Mouse (Mus musculus) inflammation-experienced regulatory T-cells, adult 6 months (primary cell): ENCODE measurements around the gene Irf3. TPM values are rescaled to one million over a fixed set of nuclear protein-coding genes. Genes with fewer than 3 reads are reported as not detected.

Source experiments
- ATAC-seq: one replicate; pipeline ENCODE4 v1.8.0; 2017
- polyA plus RNA-seq, 3 experiments: library from polyadenylated mRNA; unstranded; fragments of 100-300 nt; shearing (Covaris generic); gene quantifications; one replicate each; pipeline ENCODE4 v1.2.1; 2017

Gene Irf3
- polyA plus RNA-seq, 3 experiments from 2014 or later, result 83.6 to 119 (median 115) TPM

DNA sequence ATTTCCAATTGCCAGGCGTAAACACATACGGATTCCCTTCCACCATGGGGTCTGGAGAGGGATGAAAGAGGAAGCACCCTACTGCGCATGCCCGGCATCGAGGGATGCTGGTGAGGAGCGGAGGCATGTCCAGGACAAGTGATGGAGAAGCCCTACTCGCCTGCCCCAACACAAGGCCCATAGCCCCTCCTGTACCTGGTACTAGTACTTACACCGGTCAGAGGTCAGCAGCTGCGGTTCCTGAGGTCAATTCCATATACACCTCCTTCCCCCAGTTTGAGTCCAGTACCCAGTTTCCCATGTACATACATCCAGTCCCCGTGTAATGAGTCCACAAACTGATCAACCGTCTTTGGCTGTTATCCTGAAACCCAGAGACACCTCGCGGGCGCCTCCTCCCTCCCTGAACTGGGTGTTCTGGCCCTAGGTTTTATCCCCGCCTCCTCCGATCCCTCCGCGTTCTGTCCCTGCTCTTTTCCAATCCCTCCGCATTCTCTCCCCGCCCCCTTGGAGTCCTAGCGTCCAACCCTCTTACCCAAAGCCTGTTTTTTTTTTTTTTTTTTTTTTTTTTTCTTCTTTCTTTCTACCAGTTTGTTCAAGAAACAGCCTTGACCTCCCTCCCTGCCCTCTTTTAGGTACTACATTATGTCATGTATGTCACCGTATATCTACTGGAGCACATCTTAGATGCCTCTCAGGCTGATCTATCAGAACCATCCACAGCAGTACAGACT lies 22.9 kb upstream of the Irf3 start, which contains the start of gene Cpt1c:
Cpt1c (minus strand) TSS at position 469 of the 734 bp plus-strand sequence.
- no peak for ATAC-seq

DNA sequence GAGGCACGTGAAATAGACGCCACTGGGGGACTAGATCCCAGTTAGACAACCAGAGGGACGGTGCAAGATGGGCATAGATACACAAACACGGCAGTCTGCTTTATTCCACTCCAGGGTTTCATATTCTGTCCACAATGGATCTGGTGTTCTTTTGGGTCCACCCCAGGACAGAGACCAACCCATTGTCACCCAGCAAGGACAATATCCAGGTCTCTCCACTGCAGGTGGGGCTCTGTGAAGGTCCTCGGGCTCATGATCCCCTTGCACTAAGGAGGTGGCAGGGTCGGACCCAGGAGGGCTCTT lies 22.4 kb upstream of the Irf3 start:
- no peak for ATAC-seq

DNA sequence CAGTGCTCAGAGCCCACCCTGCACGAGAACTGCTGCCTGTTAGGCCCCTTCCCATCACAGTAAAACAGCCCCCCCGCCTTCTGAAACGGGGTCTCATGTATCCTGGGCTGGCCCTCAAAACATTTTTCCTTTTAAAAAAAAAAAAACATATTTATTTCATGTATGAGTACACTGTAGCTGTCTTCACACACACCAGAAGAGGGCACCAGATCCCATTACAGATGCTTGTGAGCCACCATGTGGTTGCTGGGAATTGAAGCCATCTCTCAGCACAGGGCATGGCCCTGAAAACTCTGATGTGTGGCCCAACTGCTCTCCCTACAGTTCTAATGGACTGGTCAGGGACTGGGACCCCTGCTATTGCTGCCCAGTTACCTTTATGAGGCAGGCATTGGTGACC lies 19.1 kb upstream of the Irf3 start:
- ATAC-seq, result no peak

DNA sequence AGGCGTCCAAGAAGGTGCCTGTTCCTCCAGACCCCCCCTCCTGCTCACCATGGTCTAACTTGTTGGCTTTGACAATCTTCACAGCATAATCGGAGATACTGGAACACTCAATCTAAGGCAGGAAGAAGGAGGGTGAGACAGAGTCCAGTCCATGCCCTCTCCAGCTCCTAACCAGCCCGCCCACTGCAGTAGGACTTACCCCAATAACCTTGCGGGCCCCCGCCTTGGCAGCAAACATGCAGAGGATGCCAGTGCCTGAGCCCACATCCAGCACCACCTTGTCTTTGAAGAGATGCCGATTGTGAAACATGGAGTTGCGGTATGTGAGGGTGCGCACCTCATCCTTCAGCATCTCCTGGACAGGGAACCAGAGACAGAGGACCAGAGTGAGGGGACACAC lies 15.9 kb upstream of the Irf3 start:
- no peak for ATAC-seq

DNA sequence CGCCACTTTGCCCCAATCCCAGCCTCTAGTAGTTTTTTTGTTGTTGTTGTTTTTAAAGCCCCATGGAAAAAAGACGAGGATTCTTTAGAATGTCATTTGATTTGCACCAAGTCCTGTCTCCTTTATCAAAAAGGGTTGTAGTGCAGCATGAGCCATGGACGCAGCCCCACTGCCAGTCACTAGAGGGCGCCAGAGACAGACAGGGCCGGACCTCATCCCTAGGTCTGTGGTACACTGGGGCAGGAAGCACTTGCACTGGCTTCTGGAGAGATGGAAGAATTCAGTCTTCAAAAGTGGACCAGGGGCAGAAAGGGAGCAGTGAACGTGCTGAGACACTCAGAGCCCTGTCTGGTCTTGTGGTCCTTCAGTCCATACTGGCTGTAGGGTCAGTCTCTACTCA lies 14.4 kb upstream of the Irf3 start:
- no peak for ATAC-seq

DNA sequence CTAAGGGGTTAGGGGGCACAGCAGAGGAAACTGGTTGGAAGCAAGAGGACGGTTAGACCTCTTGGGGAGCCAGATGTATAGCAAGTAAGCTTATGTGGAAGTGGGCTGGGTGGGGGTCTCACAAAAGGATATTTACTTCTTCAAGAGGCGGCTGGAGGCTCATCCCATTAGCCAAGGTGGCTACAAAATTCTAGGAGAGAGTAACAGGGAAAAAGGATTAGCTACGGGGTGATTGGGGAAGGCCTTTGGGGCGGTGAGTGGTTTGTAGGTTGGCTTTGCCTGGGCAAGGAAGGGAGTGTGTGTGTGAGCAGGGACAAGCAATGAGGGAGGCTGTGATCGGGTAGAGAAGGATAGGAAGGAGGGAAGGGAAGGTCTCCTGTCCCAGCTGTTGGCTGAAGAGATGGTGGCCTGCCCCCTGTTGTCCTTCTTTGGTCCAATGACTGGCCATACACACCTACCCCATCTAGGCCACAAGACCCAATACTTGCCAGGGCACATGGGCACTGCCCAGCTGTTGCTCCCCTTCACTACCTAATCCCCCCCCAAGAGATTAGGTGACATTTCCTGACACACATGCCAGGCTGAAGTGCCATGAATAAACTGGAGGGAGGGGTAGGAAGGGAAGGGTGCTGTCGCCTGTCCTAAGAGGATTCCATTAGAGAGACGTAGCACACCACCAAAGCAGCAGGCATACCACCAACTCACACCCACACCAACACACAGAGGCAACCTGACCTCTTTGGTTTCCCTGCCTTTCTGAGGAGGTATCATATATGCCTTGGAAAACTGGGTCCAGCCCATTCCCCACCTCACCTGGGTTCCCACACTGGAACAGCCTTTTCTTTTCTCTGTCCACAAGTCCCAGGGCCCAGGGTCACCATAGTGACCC lies 13.3 kb upstream of the Irf3 start:
- no peak for ATAC-seq

DNA sequence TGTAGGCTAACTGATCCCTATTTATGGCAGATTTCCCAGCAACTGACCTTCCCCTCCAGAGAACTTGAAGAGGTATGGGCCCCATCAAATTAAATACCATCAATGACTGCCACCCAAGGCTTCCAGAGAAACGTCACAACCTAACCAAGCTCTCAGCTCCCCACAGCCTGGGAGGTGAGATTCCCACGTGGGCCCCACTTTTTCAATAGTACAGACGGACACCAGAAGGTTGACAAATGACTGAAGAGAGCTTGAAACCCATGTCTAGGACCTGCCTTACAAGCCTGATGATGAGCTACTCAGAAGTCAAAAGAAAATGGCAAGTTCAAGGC lies 12.6 kb upstream of the Irf3 start:
- ATAC-seq, result no peak

DNA sequence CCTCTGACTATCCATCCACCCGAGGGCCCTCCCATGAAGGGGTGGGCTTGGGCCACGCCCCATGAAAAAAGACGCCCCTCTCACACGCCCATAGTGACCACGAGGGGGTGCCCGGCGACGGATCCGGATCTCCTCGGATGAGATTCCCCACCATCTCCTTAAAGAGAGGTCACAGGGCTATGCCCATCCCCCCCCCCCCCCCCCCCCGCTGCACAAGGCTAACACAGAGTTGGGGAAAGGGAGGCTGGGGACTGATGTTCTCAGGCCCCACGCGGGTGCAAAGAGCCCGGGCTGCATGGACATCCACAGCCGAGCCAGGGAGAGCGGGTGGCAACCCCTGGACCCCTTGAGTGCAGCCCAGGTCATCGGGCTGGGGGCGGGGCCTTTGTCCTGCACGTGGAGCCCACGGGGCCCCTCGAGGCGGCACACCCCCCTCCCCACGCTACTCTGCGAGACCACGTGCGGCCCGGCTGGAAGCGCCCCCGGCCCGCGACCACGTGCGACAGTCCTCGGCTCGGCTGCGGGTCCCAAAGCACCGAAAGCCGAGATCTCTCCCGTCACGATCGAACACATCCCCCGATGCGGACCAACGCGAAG lies 11.8 kb upstream of the Irf3 start:
- no peak for ATAC-seq

DNA sequence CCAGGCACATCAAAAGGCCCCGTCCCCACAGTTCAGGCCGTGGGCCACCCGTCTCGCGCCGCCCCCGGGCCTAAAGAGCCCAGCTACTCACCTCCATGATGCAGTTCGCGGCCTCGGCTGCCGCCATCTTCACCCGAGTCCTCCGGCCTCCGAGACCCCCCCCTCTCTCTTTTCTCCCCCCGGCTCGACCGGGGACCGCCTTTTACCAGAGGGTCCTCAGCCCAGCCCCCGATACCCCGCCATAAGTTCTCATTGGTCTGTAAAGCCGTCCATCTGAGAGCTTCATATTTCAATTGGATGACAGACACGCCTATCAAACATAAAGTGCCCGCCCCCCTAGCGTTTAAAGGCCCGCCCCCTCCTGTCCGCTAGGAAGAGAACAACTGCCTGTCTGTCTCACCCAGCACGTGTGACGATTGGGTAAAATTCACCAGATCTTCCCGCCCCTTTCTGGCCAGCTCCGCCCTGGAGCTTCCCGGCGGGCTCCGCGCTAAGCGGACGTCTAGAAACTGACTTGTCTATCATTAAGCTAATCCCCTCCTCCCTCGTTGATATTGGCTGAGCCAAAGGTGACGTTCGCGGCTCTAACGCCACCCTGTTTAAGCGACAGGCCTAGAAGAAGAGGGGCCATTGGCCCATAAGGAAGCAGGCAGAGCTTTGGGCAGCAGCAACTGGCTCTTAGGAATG lies 11.1 kb upstream of the Irf3 start, which contains the start of gene Prmt1:
Prmt1 (minus strand) TSS at position 377 of the 687 bp plus-strand sequence.
- peak; percentile 92 for ATAC-seq

DNA sequence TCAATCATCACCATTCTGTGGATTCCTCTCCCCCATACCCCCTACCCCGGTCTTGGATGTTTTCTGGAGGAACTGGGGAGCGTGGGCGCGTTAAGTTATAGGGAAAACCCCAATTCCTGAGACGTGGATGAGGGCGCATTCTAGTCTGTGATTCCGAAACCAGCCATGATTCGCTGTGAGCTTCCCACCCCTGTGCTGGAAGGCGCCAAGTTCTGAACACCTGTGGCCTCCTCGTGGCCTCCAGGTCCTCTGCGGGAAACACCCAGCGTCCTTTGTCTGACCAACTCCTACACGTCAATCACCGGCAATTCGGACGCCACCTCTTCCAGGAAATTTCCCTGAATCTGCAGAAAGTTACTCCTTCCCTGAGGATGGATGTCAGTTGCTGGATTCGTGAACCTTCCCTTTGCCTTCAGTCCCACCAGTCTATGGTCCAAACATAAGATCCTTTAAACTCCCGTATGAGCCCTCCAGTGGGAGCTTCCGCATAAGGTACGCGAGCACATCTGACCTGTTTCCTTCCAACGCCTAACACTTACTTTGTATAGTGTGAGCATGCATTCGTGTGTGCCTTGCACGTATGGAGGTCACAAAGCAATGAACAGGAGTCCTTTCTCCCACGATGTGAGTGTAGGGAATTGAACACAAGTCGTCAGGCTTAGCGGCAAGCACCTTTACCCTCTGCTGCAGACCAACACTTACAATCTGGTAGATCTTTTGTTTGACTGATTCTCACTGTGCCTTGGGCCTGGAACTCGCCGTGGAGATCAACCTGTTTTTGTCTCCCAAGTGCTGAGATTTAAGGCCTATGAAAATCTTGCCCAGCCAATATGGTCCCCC lies 10.3 kb upstream of the Irf3 start:
- ATAC-seq, result no peak

DNA sequence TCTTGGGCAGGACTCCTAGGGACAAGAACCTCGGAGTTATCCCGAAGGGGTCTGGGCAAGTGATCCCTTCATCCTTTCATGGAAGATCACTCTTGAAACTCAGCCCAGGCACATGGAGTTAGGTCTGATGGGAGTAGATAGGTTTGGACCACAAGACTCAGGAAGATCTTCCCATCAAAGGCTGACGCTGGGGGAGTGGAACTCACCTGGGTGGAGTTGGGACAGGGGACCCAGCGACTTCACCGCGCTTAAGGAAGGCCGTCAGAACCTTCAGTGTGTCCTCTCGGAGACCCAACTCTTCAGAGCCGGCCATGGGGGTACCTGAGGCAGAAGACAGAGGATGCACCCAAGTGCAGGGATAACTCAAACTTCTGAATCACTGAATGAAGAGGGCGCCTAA lies 776 bp upstream of the Irf3 start:
- no peak for ATAC-seq

DNA sequence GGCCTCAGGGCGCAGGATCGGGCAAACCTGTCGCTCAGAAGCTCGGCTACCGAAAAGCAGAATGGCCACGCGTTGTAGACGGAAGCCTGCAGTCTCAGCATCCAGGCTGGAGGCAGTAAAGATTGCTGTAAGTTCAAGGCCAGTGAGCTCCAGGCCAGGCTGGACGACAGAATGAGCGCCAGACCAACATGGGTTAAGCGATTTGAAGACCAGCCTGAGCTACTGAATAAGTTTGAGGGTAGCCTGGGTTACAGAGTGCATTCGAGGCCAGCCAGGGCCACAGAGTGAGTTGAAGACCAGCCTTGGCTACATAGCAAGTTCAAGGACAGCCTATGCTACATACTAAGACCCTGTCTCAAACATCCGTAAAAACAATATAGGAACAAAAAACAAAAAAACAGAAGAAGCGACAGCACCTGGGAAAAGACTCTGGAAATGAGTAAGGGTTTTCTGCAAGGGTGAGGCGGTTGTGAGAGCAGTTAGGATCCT lies 536 bp downstream of the Irf3 start:
- no peak for ATAC-seq

DNA sequence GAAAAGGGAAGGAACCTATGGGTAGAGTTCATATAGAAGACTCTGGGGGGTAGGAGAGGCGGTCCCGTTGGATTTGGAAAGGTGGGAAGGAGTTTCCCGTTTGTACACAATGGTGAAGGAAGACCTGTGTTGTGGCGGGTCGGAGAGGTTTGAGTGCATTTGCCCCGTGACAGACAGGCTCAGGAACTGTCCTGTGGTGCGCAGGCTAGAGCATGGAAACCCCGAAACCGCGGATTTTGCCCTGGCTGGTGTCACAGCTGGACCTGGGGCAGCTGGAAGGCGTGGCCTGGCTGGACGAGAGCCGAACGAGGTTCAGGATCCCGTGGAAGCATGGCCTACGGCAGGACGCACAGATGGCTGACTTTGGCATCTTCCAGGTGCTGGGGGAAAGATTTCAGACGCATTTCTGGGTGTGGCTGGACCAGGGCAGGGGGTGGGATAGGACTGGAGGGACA lies 1.1 kb downstream of the Irf3 start, which contains the start of gene Bcl2l12:
Bcl2l12 (minus strand) TSS at position 212 of the 455 bp plus-strand sequence.
- no peak for ATAC-seq

DNA sequence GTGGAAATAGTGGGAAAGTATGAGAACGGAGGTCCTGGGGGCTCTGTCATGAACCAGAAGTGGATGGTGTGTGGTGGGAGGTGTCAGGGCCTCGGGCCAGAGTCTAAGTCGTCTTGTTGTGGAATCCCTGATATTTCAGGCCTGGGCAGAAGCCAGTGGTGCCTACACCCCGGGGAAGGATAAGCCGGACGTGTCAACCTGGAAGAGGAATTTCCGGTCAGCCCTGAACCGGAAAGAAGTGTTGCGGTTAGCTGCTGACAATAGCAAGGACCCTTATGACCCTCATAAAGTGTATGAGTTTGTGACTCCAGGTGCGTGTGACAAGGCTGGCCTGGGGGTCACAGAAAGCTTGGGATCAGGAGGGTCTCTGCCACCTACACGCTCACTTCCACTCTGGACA lies 2.3 kb downstream of the Irf3 start:
- ATAC-seq, result no peak

DNA sequence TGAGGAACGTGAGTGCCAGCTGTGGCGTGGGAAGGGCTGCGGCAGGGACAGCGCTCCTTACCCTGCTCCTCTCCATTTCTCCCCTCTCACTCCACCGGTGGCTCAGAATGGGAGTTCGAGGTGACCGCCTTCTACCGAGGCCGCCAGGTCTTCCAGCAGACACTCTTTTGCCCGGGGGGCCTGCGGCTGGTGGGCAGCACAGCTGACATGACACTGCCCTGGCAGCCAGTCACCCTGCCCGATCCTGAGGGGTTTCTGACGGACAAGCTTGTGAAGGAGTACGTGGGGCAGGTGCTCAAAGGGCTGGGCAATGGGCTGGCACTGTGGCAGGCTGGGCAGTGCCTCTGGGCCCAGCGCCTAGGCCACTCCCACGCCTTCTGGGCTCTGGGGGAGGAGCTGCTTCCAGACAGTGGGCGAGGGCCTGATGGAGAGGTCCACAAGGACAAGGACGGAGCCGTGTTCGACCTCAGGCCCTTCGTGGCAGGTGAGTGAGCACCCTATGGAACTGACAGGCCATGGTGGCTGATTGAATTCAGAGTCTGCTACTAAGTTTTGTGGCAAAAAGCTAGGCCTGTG lies 3.2 kb downstream of the Irf3 start:
- no peak for ATAC-seq

DNA sequence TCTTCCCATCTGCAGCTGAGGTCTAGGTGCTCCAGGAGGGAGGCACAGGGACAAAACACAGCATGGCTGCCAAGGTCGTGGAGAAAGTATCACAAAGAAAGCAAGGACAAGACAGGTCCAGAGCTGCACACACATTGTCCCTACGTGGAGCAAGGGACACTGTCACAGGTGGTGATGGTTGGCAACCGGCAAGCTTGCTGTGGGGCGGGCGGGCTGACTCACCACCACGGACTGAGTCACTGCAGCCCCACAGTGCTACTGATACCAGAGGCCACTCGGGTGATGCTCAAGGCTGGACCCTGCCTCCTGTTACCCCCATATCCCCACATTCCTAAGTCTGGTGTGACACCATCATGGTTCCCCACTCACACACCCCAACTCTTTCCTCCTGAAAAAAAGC lies 5.0 kb downstream of the Irf3 start:
- ATAC-seq, result no peak

DNA sequence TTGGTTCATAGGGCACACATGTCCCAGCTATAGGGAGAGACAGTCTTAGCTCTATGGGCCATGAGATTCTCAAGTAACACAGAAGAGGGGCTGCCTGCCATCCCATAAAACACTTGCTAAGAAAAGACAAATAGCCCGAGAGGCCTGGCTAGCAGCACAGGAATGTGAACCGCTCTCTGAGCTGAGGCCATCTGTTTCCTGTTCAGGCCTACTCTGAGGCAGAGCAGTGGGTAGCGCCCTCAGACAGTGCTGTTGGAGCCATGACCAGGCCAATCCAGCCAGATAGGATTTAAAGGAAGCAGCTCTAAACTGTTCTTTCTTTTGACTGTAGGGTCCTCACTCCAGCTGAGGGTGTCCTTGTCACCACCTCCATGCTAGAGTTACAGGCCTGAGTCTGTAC lies 7.1 kb downstream of the Irf3 start:
- no peak for ATAC-seq

DNA sequence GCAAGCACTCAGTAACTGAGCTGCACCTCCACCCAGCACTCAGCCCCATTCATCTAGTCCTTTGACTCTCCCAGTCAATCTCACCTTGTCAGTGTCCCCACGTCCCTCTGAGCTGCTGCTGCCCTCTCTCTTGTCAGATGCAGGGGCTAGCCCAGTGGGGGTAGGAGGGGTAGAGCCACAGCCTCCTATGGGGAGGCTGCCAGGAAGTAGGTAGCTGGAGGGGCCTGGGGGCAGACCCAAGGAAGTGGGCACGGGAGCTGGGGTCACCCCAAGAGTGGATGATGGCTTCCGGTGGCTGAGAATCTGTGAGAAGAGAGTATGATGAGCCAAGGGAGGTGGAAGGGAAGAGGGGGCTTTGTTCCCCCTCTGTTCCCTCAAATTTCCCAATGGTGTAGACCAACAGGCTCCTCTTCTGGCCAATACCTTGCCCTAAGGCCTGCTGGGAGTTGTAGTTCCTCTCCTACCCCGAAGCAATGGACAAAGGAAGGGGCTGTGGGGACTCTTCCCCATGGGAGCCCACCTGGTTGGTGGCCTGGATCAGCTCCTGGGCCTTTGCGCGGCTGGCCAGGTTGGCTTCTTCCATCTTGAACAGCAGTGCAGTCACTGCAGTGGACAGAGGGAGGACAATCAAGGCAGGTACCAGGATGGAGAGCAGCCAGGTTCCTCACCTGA lies 8.0 kb downstream of the Irf3 start:
- ATAC-seq, result no peak

DNA sequence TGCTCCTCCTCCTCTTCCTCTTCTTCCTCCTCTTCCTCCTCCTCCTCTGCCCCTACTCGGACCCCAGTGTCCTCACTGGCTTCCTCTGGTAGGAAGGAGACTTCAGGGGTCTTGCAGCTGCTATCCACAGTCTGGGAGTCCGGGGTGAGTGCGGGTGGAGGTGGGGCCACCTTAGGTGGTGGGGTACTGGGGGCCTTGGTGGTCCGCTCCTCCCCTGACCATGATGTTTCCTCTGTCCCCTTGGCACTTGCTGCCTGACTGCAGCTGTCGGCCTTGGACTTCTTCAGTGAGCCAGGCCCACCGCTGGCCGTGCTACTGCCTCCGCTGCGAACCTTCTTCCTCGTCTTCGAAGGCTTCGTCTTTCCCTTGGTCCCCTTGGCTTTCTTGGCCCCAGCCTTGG lies 9.1 kb downstream of the Irf3 start:
- ATAC-seq, result no peak

DNA sequence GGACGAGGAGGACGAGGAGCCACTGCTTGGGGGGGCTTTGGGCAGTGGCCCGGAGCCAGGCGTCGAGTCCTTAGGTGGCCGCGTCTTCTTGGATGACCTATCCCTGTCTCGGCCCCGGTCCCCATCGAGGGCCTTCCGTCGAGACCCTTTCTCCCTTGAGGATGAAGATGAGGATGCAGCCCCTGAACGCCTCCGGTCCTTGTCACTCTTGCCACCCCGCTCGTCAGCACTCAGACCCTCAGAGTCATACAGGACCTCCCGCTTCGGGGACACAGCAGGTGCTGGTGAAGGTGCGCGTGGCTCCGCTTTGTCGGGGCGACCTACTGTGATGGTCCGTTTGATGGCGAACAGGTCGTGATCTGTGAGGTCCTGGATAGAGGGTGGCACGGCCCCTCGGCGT lies 9.7 kb downstream of the Irf3 start:
- no peak for ATAC-seq

DNA sequence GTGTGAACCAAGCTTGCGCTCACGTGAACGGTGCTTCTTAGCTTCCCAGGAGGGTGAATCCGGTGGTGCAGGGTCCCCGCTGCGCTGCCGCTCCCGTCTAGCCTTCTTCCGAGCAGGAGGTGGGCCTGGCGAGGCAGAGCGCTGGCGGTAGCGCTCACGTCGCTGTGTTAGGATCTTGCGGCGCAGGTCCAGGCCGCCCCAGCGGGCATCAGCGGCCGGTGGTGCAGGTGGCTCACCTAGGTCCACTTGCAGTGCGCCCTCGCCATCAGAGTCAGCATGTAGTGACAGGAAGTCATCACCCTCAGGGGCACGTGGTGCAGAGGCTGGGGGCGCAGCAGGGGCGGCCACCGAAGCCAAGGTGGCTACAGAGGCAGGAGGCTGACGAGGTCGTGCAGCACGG lies 10.4 kb downstream of the Irf3 start:
- no peak for ATAC-seq
